Mouse (Mus musculus) kidney, postnatal 36 days (tissue): Measurements from ENCODE around the gene Aqp6.

Experiments used
- DNase-seq, 2 experiments: peaks; one replicate each; pipeline ENCODE4 v3.0.0; 2021 to 2022; ENCODE audit warnings: mixed read lengths in 2 of 2

Aqp6 gene

DNA sequence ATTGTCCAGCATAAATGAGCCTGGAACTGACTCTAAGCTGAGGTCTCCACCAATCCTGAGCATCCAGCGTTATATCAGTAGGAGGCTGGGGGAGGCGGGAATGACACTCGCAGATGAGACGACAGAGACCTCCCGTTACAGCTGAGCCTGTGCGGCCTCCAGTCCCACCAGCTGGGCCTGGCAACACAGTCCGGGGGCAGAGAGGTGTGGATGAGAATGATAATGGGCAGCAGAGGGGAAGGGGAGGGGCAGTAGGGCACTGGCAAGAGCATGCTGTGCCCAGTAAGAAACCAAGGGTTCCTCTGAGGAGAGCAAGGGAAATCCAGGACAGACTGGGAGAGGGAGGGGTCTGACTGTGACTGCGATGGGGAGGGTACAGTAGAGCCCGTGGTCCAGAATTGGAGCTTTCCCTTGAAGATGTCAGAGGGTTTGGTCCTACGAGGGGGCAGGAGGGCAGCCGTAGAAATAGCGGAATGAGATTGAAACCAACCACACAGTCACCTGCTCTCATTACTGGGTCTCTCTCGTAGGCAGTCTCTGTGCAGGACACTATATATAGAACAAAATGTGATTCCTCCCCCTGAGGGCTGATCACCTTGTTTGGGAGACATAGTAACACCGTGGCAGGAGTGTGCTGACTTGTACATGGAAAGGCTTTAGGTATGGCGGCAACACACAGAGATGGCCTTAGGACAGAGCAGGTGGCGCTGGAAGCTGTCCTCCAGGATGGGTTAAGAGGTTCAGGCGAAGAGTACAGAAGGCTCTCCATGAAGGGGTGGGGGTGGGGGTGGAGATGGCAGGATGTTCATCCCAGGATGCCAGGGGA, 1.7 kb upstream of the Aqp6 start:
- no peak for DNase-seq

DNA sequence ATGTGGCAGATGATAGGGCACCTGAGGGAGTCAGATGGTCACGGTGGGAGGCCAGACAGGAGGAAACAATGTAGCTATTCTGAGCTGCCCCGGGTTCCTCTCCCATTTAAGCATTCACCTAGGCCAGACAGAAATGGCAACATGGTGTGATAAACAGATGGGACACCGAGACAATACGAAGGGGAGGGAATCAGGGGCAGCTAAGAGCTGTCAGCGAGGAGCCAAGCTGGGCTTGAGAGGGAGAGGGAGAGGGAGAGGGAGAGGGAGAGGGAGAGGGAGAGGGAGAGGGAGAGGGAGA, 572 bp downstream of the Aqp6 start:
- no peak for DNase-seq

DNA sequence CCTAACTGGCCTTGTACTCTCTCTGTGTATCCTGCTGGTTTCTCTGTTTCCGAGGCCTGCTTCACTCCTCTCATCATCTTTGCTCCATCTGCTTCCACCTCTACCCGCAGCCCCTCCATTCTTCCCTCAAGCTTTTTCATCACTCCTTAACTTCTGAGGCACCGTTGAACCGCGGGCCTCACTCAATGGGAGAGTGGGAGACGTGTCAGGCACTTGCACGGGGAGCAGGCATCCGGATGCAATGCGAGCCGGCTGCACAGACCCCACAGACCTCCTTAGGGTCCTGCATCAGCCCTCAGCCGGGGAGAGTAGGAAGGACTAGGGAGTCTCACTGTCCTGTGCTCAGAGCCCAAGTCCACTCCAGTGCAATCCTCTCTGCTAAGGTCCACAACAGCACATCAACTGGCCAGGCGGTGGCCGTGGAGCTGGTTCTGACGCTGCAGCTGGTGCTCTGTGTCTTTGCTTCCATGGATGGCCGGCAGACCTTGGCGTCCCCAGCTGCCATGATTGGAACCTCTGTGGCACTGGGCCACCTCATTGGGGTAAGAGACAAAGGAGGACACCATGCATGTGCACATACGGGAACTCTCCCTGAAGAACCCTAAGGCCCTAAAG, 1.1 kb downstream of the Aqp6 start:
- DNase-seq, result no peak

DNA sequence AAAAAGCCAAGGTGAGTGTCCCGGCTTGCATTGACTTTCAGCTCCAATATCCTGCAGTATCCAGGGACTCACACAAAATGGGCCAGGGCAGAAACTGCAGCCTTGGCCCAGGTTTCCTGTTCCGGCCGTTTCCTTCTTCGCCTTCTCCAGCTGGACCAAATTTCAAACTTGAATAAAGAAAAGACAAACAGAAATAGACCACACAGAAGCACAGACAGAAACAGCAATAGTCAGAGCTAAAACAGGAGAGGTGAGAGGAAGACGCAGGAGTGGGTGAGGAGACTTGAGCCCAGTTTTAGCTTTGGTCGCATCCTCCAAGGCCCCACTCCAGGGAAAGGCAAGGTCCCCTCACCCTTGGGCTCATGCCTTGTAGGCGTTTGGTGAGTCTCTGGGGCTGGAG, 2.0 kb downstream of the Aqp6 start:
- DNase-seq, result no peak

- DNase-seq, result no peak
These were observed 4.4 kb downstream of the Aqp6 start for GRCm38 (mm10) chr15:99605595-99605994.

GRCm38 (mm10) chr15:99606515-99606914, 5.3 kb downstream of the Aqp6 start:
- no peak for DNase-seq

- no peak for DNase-seq
These were observed 6.4 kb downstream of the Aqp6 start for GRCm38 (mm10) chr15:99607388-99608113.

- no peak for DNase-seq
These were observed 7.4 kb downstream of the Aqp6 start for GRCm38 (mm10) chr15:99608382-99609125.

DNA sequence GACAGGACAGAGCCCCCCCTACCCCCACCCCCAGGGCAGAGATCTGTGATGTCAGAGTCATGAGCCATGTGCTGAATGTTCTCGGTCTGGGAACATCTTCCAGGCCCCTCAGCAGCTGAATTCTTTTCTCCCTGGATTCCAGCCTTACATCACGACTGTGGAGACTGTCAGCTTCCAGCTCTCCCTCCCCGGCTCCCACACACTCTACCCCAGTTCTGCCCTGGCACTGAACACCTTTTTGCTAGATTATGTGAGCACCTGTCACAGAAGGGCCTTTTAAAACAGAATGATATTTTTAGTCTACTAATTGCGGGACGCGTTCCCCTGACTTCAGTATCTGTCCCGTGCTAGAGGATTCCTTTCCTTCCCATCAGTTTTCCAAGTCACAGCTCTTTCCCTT, 10.4 kb downstream of the Aqp6 start:
- no peak for DNase-seq

GRCm38 (mm10) chr15:99614273-99614672, 13.1 kb downstream of the Aqp6 start:
- DNase-seq, result no peak

DNA sequence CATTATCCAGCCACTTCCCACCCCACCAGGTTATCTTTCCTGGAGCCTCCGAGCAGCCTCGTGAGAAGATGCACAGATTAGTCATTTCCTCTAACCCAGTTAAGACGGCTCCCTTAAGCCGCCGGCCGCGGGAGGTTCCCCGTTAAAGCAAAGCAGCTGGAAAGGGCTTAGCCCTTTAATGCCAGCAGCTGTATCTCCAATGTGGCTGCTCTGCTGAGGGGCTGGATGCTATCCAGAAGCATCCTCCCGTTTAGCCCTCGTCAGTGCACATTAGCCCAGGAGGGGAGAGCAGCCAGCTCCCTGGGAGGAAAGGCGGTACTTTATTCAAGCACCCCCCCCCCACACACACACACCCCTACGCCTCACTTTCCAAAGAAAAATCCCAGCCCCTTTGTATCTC, 13.6 kb downstream of the Aqp6 start:
- DNase-seq, result peak in 1 of 2 experiments; percentile 17

DNA sequence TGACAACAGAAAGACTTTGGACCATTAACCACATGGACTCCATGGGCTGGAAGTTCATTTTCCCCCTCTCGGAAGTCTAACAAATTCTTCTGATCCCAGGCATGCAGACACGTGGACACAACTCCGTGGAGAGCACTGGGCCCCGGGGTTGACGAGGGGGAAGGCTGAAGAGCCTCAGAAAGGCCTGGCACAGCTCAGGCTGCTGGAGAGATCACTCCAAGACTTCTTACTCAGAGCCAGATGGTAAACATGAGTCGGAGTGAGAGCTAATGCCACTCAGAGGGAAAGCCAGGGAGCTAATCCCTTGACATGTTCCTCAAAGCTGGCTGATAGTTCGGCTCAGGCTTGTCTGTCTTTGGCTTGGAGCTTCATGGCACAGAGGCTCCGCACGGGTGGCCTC, 14.0 kb downstream of the Aqp6 start:
- DNase-seq, result no peak

- DNase-seq, result no peak
These were observed 17.4 kb downstream of the Aqp6 start for GRCm38 (mm10) chr15:99618595-99618994.

DNA sequence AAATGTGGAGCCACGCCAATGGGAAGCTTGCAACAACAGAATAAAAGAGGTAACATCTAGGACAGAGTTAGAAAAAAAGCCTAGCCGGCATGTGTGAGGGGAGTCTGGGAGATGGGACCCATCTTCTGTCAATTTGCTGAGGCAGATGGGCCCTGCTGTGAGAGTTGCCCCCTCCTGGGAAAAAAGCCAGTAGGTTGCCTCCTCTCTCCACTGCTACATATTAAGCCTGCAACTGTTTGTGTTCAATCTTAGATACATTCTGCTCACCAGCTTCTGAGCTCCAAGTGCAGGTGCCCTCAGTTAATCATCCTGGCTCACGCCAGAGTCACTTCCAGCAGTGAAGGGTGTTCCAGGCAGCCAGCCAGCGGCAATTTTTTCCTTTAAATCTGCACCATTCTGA, 18.6 kb downstream of the Aqp6 start:
- DNase-seq, result no peak

DNA sequence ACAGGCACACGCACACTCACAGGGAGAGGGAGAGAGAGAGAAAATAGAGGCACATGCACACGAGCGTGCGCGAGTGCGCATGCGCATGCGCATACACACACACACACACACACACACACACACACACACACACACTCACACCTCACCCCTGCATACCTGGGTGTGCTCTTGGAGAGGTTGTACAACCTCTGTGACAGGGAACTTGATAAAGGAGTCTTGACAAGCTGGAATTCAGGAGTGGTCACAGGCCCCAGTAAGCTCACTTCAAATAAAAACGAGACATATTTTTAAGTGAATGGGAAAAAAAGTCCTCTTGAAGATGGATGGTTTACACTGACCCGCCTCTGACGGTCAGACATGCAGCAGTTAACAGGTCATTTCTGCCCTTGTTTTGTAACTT, 20.9 kb downstream of the Aqp6 start:
- DNase-seq, result no peak

DNA sequence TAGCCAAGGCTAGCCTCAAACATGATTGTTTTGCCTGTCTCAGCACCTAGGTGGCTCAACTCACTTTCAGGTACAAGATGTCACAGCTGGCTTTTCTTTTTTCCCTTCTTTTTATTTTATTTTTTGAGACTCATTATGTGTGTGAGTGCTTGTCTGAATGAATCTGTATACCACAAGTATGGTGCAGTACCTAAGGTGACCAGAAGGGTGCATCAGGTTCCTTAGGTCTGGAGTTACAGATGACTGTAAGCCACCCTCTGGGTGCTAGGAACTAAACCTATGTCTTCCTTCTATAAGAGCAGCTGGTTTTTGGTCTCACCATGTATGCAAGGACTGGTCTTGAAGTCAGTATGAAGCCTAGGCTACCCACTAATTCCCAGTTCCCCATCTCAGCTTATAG, 30.4 kb downstream of the Aqp6 start:
- DNase-seq, result peak in 1 of 2 experiments; percentile 25

DNA sequence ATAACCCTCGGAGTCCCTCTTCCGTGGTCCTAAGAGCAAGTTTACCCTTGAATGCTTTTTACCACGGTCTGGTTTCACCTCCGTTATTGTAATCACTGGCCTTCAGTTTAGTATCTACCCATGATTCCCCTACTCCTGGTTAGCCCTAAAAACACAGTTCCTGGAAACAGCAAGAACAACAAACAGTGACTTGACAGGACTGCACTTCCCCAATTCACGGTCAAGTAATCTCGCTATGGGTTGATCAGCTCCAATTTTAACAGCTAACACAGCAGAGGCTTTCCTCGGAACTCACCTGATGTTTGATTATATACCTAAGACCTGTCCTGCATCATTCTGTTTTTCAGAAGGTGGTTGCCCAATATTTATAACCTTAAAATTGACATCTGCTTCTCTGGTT, 33.5 kb downstream of the Aqp6 start:
- no peak for DNase-seq

GRCm38 (mm10) chr15:99637405-99638123, 36.4 kb downstream of the Aqp6 start:
- no peak for DNase-seq

DNA sequence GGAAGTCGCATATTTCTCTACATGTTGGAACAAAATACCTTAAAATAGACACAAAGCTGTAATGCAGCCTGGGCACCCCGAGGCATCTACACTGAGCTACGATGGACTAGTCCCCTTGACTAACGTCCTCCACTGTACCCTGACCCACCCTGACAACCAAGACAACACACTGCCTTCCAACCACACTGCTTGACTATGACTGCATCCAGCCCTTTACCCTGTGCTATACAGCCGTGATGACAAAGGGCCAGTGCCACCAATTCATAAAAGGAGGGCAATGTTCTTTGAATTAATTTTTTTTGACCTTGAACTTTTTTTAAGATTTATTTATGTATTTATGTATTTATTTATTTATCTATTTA, 36.9 kb downstream of the Aqp6 start:
- DNase-seq, result no peak

GRCm38 (mm10) chr15:99642622-99643021, 41.4 kb downstream of the Aqp6 start:
- no peak for DNase-seq

GRCm38 (mm10) chr15:99643832-99644231, 42.6 kb downstream of the Aqp6 start:
- DNase-seq, result no peak

- DNase-seq, result peak in 1 of 2 experiments; percentile 10
These were observed 43.6 kb downstream of the Aqp6 start for GRCm38 (mm10) chr15:99644776-99645175.

GRCm38 (mm10) chr15:99648326-99648725, 47.1 kb downstream of the Aqp6 start:
- no peak for DNase-seq
